Mouse (Mus musculus) splenic B cell, adult 2 months (primary cell): ENCODE measurements around the gene Sgsm2.
A peak's percentile ranks its signal among the peaks of the same experiment; 100 is the strongest.

Experiments used
- DNase-seq: peaks from one replicate; pipeline ENCODE4 v3.0.0-alpha.2; 2011; ENCODE audit warnings: low read depth, low spot score
- H3K27me3 ChIP-seq: 2 replicates; pipeline ENCODE4 v1.6.1; 2012; ENCODE audit warnings: mild to moderate bottlenecking, low read length, moderate library complexity, mixed read lengths; ENCODE audit not compliant: control insufficient read depth, poor library complexity, insufficient read depth, severe bottlenecking
- H3K36me3 ChIP-seq: 2 replicates; pipeline ENCODE4 v1.6.1; 2012; ENCODE audit warnings: mild to moderate bottlenecking, low read length, moderate library complexity, mixed read lengths; ENCODE audit not compliant: control insufficient read depth, poor library complexity, insufficient read depth, severe bottlenecking

Sgsm2 gene

GRCm38 (mm10) chr11:74896901-74897677 lies at the start of gene Sgsm2:
TSS of gene Sgsm2 (minus strand) at chr11:74897060.
- Histone ChIP-seq H3K27me3 (no peaks in the 10 kb centered on the region), H3K36me3 (peaks cover 12% of the 10 kb centered on the region)
- DNase-seq, result peak; percentile 58

- Histone ChIP-seq H3K27me3 (no peaks in the 10 kb centered on the region), H3K36me3 (peaks cover 6% of the 10 kb centered on the region; the same call in 1 of the 2 replicates)
- DNase-seq, result peak; percentile 67
Observed at GRCm38 (mm10) chr11:74946348-74946747, 49.5 kb upstream of the Sgsm2 start.

GRCm38 (mm10) chr11:74930391-74930790 lies 33.5 kb upstream of the Sgsm2 start:
- no peaks in the 10 kb centered on the region for H3K27me3 ChIP-seq
- DNase-seq, result no peak
- H3K36me3 ChIP-seq, result peaks cover 7% of the 10 kb centered on the region

- H3K27me3 ChIP-seq, result no peaks in the 10 kb centered on the region
- H3K36me3 ChIP-seq, result peaks cover 2% of the 10 kb centered on the region
- no peak for DNase-seq
Observed at GRCm38 (mm10) chr11:74929111-74929510, 32.3 kb upstream of the Sgsm2 start.

- Histone ChIP-seq H3K36me3 (peaks cover 2% of the 10 kb centered on the region), H3K27me3 (no peaks in the 10 kb centered on the region)
- no peak for DNase-seq
Observed at GRCm38 (mm10) chr11:74927236-74927725, 30.4 kb upstream of the Sgsm2 start.

- DNase-seq, result peak; percentile 49
- Histone ChIP-seq H3K27me3 (no peaks in the 10 kb centered on the region), H3K36me3 (no peaks in the 10 kb centered on the region; the same call in none of the 2 replicates)
Observed at GRCm38 (mm10) chr11:74926388-74927005, 29.6 kb upstream of the Sgsm2 start.

GRCm38 (mm10) chr11:74925577-74926387 lies 28.9 kb upstream of the Sgsm2 start, which contains the start of the genes Smg6 and Srr:
TSS of gene Smg6 (plus strand) at chr11:74925823.
TSS of gene Srr (minus strand) at chr11:74925948.
- peak; percentile 98 for DNase-seq
- no peaks in the 10 kb centered on the region; the same call in 1 of the 2 replicates for H3K36me3 ChIP-seq
- no peaks in the 10 kb centered on the region for H3K27me3 ChIP-seq

- DNase-seq, result peak; percentile 48
- H3K36me3 ChIP-seq, result no peaks in the 10 kb centered on the region; the same call in 1 of the 2 replicates
- no peaks in the 10 kb centered on the region for H3K27me3 ChIP-seq
Observed at GRCm38 (mm10) chr11:74924149-74924548, 27.3 kb upstream of the Sgsm2 start.

GRCm38 (mm10) chr11:74919249-74919648 lies 22.4 kb upstream of the Sgsm2 start:
- H3K36me3 ChIP-seq, result peaks cover 3% of the 10 kb centered on the region; the same call in 1 of the 2 replicates
- H3K27me3 ChIP-seq, result no peaks in the 10 kb centered on the region
- DNase-seq, result no peak

- H3K36me3 ChIP-seq, result peaks cover 10% of the 10 kb centered on the region; the same call in 1 of the 2 replicates
- H3K27me3 ChIP-seq, result no peaks in the 10 kb centered on the region
- no peak for DNase-seq
Observed at GRCm38 (mm10) chr11:74912492-74912891, 15.6 kb upstream of the Sgsm2 start.

- Histone ChIP-seq H3K27me3 (no peaks in the 10 kb centered on the region), H3K36me3 (peaks cover 23% of the 10 kb centered on the region)
- no peak for DNase-seq
Observed at GRCm38 (mm10) chr11:74909978-74910377, 13.1 kb upstream of the Sgsm2 start.

- Histone ChIP-seq H3K27me3 (no peaks in the 10 kb centered on the region), H3K36me3 (peaks cover 25% of the 10 kb centered on the region)
- DNase-seq, result no peak
Observed at GRCm38 (mm10) chr11:74908618-74909399, 11.9 kb upstream of the Sgsm2 start.

GRCm38 (mm10) chr11:74907850-74908249 lies 11.0 kb upstream of the Sgsm2 start:
- DNase-seq, result no peak
- Histone ChIP-seq H3K27me3 (no peaks in the 10 kb centered on the region), H3K36me3 (peaks cover 28% of the 10 kb centered on the region)

GRCm38 (mm10) chr11:74902416-74902815 lies 5.6 kb upstream of the Sgsm2 start:
- no peak for DNase-seq
- Histone ChIP-seq H3K36me3 (peaks cover 33% of the 10 kb centered on the region), H3K27me3 (no peaks in the 10 kb centered on the region)
